In the genomic region with DNA sequence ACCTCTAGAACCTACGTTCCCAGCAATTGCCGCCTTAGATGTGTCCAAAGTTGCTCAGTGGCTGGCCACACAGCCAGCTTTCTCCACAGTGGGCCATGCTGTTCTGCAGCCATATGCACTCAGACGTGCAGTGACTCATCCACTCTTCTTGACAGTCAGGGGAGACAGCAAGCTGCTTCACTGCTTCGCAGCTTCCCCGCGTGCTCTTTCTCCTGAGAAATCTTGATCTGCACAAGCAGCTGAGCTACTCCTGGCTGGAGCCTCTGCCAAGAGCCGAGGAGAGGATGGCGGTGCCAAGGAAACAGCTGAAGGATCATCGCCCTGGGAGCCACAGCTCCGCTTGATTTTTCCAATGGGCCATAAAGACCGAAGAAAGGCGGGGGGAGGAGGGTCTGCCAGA, we compare ENCODE assay signal across 10 mouse cellular contexts.
DNase-seq lines count a peak whose midpoint lies in the region; ATAC-seq and TF ChIP-seq lines count a peak whose summit lies in the region.
"Had no signal": no experiment of that assay in that cellular context is flagged by ENCODE, and none has a peak within 500 bp of the region (broad histone marks: within the 10 kb centered on the region; RNA-seq: fewer than 3 reads in every experiment).

No protein-coding gene starts in this region.

- 0 out of 2 replicates have a peak, but pooled peaks cover 2% of the 10 kb centered on the region for H3K4me1 ChIP-seq in forebrain, embryonic 14.5 days (ENCODE audit: control insufficient read depth, insufficient read depth, low read length)
- no peaks in the 10 kb centered on the region for H3K4me1 ChIP-seq in forebrain, embryonic 12.5 days
- H3K4me1 ChIP-seq in lung, adult 2 months (ENCODE audit: control insufficient read depth, insufficient read depth, low read length): no peaks in the 10 kb centered on the region
- H3K4me1 ChIP-seq: midbrain, embryonic 13.5 days had no signal

- intact Hi-C loops in gastrocnemius, adult 2 months (cut with DNase I): no loop called here
- intact Hi-C loops in left cerebral cortex, postnatal 25 days (cut with DNase I): no loop called here

- H3K27me3 ChIP-seq in forebrain, embryonic 14.5 days (replicated peaks; ENCODE audit: control insufficient read depth, insufficient read depth, low read length): peaks cover 45% of the 10 kb centered on the region
- H3K27me3 ChIP-seq in forebrain, embryonic 12.5 days: peaks cover 92% of the 10 kb centered on the region

- no peak for TF ChIP-seq CTCF in gastrocnemius, adult 2 months (IDR thresholded peaks at IDR 0.05)
- no peak for TF ChIP-seq CTCF in lung, adult 2 months (IDR thresholded peaks at IDR 0.05; ENCODE audit: insufficient read depth, low read length)

- TF ChIP-seq POLR2A in lung, adult 2 months (IDR thresholded peaks at IDR 0.05; ENCODE audit: borderline replicate concordance, extremely low read depth, low read depth, low read length): no peak

- no peak overlapping the region for H3K4me2 ChIP-seq in forebrain, embryonic 14.5 days (ENCODE audit: low read length)
- no peak overlapping the region for H3K4me2 ChIP-seq in forebrain, embryonic 12.5 days
- H3K4me2 ChIP-seq: midbrain, embryonic 13.5 days had no signal

- no peak overlapping the region for H3K27ac ChIP-seq in forebrain, embryonic 14.5 days (ENCODE audit: low read depth, low read length)
- no peak overlapping the region for H3K27ac ChIP-seq in forebrain, embryonic 12.5 days
- peak overlapping the region; percentile 91 for H3K27ac ChIP-seq in gastrocnemius, adult 2 months
- H3K27ac ChIP-seq: midbrain, embryonic 13.5 days had no signal

- H3K9ac ChIP-seq in forebrain, embryonic 14.5 days (ENCODE audit: low read length): no peak overlapping the region
- H3K9ac ChIP-seq in forebrain, embryonic 12.5 days: no peak overlapping the region
- H3K9ac ChIP-seq: midbrain, embryonic 13.5 days had no signal

- peak; percentile 59 for DNase-seq in forebrain, embryonic 14.5 days (ENCODE audit: low spot score)
- peak; percentile 84 for DNase-seq in MN1 (ENCODE audit: low spot score)
- peak; percentile 91 for DNase-seq in gastrocnemius, adult 2 months
- DNase-seq in left cerebral cortex, postnatal 25 days (ENCODE audit: low spot score in 2 of 2): peak; percentile 63 to 94
- DNase-seq in lung, adult 2 months: no peak
- no peak for DNase-seq in retina, embryonic 14.5 days (ENCODE audit: low spot score)
- no peak for DNase-seq in thymus, adult 18-20 months
- DNase-seq: thymus, postnatal 25 days had no signal

- 66% methylated on average over 12 of the region's 12 CpGs for WGBS in forebrain, embryonic 14.5 days
- 78% methylated on average over 12 of the region's 12 CpGs for WGBS in forebrain, embryonic 12.5 days
- 64% methylated on average over 12 of the region's 12 CpGs for WGBS in lung, adult 2 months

- ATAC-seq in forebrain, embryonic 14.5 days: no peak
- ATAC-seq in forebrain, embryonic 12.5 days (ENCODE audit: low FRiP score): no peak
- ATAC-seq: midbrain, embryonic 13.5 days had no signal

- H3K36me3 ChIP-seq in forebrain, embryonic 14.5 days (ENCODE audit: control insufficient read depth, insufficient read depth, low read length): no peaks in the 10 kb centered on the region
- H3K36me3 ChIP-seq in forebrain, embryonic 12.5 days (replicated peaks): no peaks in the 10 kb centered on the region
- H3K36me3 ChIP-seq: midbrain, embryonic 13.5 days had no signal

- H3K4me3 ChIP-seq in forebrain, embryonic 14.5 days (ENCODE audit: low read depth, low read length): no peak overlapping the region
- H3K4me3 ChIP-seq in forebrain, embryonic 12.5 days (replicated peaks): no peak overlapping the region
- peak overlapping the region; percentile 43 for H3K4me3 ChIP-seq in gastrocnemius, adult 2 months
- H3K4me3 ChIP-seq in lung, adult 2 months (replicated peaks; ENCODE audit: extremely low read depth, low read depth, low read length): no peak overlapping the region
- H3K4me3 ChIP-seq: midbrain, embryonic 13.5 days had no signal

- no peaks in the 10 kb centered on the region for H3K9me3 ChIP-seq in forebrain, embryonic 14.5 days (replicated peaks; ENCODE audit: control insufficient read depth, low read length)
- no peaks in the 10 kb centered on the region for H3K9me3 ChIP-seq in forebrain, embryonic 12.5 days
- H3K9me3 ChIP-seq: midbrain, embryonic 13.5 days had no signal

Comparison
In these comparisons a context has a peak if more than half of its experiments do, and no peak if none do; other contexts are left out.
1. DNase-seq: peak in forebrain, embryonic 14.5 days (single experiment), MN1 (single experiment), gastrocnemius, adult 2 months (single experiment) and left cerebral cortex, postnatal 25 days (2 of 2); none in lung, adult 2 months (single experiment), retina, embryonic 14.5 days (single experiment) and thymus, adult 18-20 months (0 of 2).